ENCODE assay signal across 34 mouse cellular contexts in the genomic region with DNA sequence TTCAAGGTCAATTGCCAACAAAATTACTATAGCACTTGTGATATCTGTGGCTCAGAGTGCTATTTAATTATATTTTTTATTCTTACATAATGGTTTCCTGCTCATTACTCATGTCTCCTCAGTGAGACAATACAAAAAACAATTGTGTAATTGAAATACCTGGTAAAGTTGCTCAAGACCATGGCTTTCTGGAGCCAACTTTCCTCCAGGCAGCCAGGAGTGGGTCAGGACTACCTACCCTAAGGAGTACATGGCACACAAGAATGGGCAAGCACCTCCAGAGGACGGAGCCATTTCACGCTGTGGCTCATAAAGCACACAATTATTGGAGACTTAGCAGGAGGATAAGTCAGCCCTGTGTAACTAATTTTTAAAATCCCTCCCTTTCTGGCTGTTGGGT.
"Had no signal": no experiment of that assay in that cellular context is flagged by ENCODE, and none has a peak within 500 bp of the region (broad histone marks: within the 10 kb centered on the region; RNA-seq: fewer than 3 reads in every experiment).

No protein-coding gene starts in this region.

- H3K4me3 ChIP-seq: heart, embryonic 12.5 days; heart, embryonic 13.5 days; heart, embryonic 15.5 days; hindbrain, embryonic 10.5 days; hindbrain, embryonic 12.5 days; hindbrain, embryonic 13.5 days; hindbrain, embryonic 15.5 days; intestine, embryonic 15.5 days; kidney, embryonic 15.5 days; layer of hippocampus, adult 2 months; left cerebral cortex, adult 2 months had no signal

- H3K27me3 ChIP-seq: heart, embryonic 12.5 days; heart, embryonic 13.5 days; heart, embryonic 15.5 days; hindbrain, embryonic 12.5 days; hindbrain, embryonic 13.5 days; hindbrain, embryonic 15.5 days; intestine, embryonic 15.5 days; kidney, embryonic 15.5 days had no signal

- H3K27ac ChIP-seq: heart, embryonic 13.5 days; heart, embryonic 15.5 days; hindbrain, embryonic 10.5 days; hindbrain, embryonic 12.5 days; hindbrain, embryonic 13.5 days; hindbrain, embryonic 14.5 days; hindbrain, embryonic 15.5 days; hindbrain, postnatal 0 days; intestine, embryonic 15.5 days; kidney, embryonic 15.5 days; kidney, postnatal 0 days; layer of hippocampus, adult 2 months; left cerebral cortex, adult 2 months had no signal

- ATAC-seq: hindbrain, embryonic 16.5 days; hindbrain, postnatal 0 days; inflammation-experienced regulatory T-cells, adult 6 months; intestine, embryonic 15.5 days; intestine, embryonic 16.5 days; intestine, postnatal 0 days had no signal

- H3K9ac ChIP-seq: heart, embryonic 12.5 days; heart, embryonic 13.5 days; heart, embryonic 15.5 days; hindbrain, embryonic 12.5 days; hindbrain, embryonic 13.5 days; hindbrain, embryonic 14.5 days; hindbrain, embryonic 15.5 days; intestine, embryonic 15.5 days; kidney, embryonic 15.5 days had no signal

- H3K4me2 ChIP-seq: heart, embryonic 11.5 days; heart, embryonic 12.5 days; heart, embryonic 13.5 days; heart, embryonic 15.5 days; hindbrain, embryonic 12.5 days; hindbrain, embryonic 13.5 days; hindbrain, embryonic 14.5 days; hindbrain, embryonic 15.5 days; intestine, embryonic 15.5 days; kidney, embryonic 15.5 days had no signal

- H3K9me3 ChIP-seq: heart, embryonic 13.5 days; heart, embryonic 15.5 days; hindbrain, embryonic 10.5 days; hindbrain, embryonic 12.5 days; hindbrain, embryonic 13.5 days; hindbrain, embryonic 15.5 days; intestine, embryonic 15.5 days; kidney, embryonic 15.5 days had no signal

- H3K4me1 ChIP-seq: heart, embryonic 12.5 days; heart, embryonic 13.5 days; heart, embryonic 15.5 days; hindbrain, embryonic 10.5 days; hindbrain, embryonic 12.5 days; hindbrain, embryonic 13.5 days; hindbrain, embryonic 15.5 days; intestine, embryonic 15.5 days; kidney, embryonic 15.5 days had no signal

- DNase-seq: heart, postnatal 10 days; heart, postnatal 14 days; heart, postnatal 36 days; heart, postnatal 4 days; kidney, adult 11 months; kidney, adult 18-20 months; kidney, adult 2 months; kidney, adult 8-10 months; kidney, adult 9 months; kidney, postnatal 10 days; kidney, postnatal 14 days; kidney, postnatal 25 days; kidney, postnatal 4 days; layer of hippocampus, adult 9-11 months; layer of hippocampus, postnatal 36 days had no signal

- H3K36me3 ChIP-seq: heart, embryonic 12.5 days; heart, embryonic 13.5 days; heart, embryonic 15.5 days; hindbrain, embryonic 10.5 days; hindbrain, embryonic 12.5 days; hindbrain, embryonic 13.5 days; hindbrain, embryonic 15.5 days; intestine, embryonic 15.5 days; kidney, embryonic 15.5 days had no signal
